Mouse (Mus musculus): ENCODE data around the gene Gm45021. TPM values are rescaled to one million over a fixed set of nuclear protein-coding genes. Genes with fewer than 3 reads are reported as not detected.
A peak's percentile ranks its signal among the peaks of the same experiment; 100 is the strongest.

The Gm45021 gene
- polyA plus RNA-seq, 1 experiment from 2014 or later = not detected

DNA sequence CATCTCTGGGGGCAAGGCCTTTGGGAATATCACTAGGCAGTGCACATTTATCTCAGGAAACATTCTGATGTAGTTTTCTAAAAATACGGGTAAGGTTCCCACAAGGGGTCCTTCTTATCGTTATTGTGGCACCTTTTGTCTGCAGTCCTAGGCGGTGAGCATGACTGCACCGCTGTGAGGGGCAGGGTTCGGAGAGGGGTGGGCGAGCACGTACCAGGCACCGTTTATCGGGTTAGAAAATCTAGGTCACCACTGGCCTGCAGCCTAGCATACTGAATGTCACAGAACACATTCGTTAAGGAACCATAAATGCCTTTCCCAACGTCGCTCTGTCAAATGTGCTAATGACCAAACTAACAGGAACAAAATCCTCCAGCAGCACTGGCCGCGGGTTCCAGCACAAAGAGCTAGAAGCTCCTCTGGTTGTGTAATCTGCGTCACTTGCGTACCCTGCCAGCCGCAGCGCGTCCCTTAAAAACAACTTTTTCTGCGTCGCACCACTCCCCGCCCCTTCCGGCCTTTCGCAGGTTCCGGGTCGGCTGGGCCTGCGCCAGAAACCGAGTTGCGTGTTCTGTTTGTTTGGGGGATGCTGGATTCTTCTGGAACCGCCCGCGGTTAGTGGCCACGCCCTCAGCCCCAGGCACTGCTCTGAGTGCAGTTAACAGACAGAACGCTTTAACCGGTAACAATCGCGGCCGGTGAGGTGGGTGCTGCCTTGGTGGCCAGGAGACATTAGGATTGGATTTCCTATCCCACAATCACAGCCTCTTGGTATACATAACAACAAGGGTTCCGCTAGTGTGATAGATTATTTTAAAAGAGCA is 34.9 kb upstream of the Gm45021 start, which contains the start of gene Lrrc61:
Gene Lrrc61, plus strand, starts transcription at position 517 of the 824 bp plus-strand sequence.
- peak; percentile 98 for DNase-seq (ENCODE audit: low spot score)
- Histone ChIP-seq H3K27me3 (ENCODE audit: control insufficient read depth, insufficient read depth, low read length) (no peaks in the 10 kb centered on the region), H3K36me3 (ENCODE audit: control insufficient read depth, insufficient read depth, low read length) (no peaks in the 10 kb centered on the region), H3K9me3 (ENCODE audit: control insufficient read depth, low read length) (no peaks in the 10 kb centered on the region), H3K9ac (ENCODE audit: low read length) (peak within 1 kb of the TSS; percentile 69), H3K4me1 (replicated peaks; ENCODE audit: control insufficient read depth, insufficient read depth) (no peaks in the 10 kb centered on the region), H3K4me3 (ENCODE audit: low read depth, low read length) (peak within 1 kb of the TSS; percentile 45), H3K27ac (replicated peaks) (peak within 1 kb of the TSS; percentile 91), H3K4me2 (replicated peaks; ENCODE audit: low read depth) (peak within 1 kb of the TSS; percentile 57)
- WGBS = under 1% methylated on average over 39 of the region's 39 CpGs
- TF ChIP-seq EP300 (optimal IDR thresholded peaks at IDR 0.05) = no peak
- no peak for TF ChIP-seq CTCF (IDR thresholded peaks at IDR 0.05; ENCODE audit: low read depth)
- peak; percentile 93 for ATAC-seq (ENCODE audit: low FRiP score, low TSS enrichment)

DNA sequence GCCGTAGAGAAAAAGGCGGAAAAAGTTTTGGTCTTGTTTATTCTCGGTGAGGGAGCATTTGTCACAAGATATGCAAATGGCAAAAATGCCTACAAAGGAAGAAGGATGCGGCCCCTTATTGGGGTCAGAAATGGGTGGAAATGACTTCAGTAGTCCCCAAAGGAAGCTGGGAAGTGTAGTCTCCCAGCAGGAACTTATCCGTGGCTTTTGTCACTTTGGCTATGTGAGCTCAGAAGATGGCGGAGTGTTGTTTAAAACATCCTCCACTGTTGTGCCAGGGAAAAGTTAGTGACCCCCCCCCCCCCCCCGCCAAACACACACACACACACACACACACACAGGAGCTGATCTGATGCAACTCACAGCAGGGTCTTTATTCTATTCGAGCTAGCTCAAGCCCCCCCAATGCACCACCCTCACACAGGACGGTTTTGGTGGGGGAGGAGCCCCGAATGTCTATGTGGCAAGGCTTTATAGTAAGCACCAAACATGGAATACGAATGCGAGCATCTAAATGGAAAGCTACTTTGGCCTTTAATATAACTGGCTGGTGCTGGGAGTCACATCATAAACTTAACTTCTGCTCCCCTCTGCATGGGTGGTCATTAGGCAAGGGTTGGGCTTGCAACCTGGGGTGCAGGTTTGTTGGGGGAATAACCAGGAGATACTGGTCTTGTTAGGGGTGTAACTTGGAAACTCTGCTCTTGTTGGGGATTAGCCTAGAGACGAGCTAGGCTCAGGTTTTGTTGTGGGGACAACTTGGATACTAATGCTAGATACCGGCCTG is 34.1 kb upstream of the Gm45021 start:
- Histone ChIP-seq H3K36me3 (ENCODE audit: control insufficient read depth, insufficient read depth, low read length) (no peaks in the 10 kb centered on the region), H3K9me3 (ENCODE audit: control insufficient read depth, low read length) (no peaks in the 10 kb centered on the region), H3K27me3 (ENCODE audit: control insufficient read depth, insufficient read depth, low read length) (no peaks in the 10 kb centered on the region), H3K9ac (ENCODE audit: low read length) (peak overlapping the region; percentile 69), H3K4me2 (replicated peaks; ENCODE audit: low read depth) (peak overlapping the region; percentile 57), H3K4me3 (ENCODE audit: low read depth, low read length) (peak overlapping the region; percentile 45), H3K27ac (replicated peaks) (peak overlapping the region; percentile 91), H3K4me1 (replicated peaks; ENCODE audit: control insufficient read depth, insufficient read depth) (no peaks in the 10 kb centered on the region)
- DNase-seq (ENCODE audit: low spot score) (peak; percentile 57), ATAC-seq (ENCODE audit: low FRiP score, low TSS enrichment) (peak; percentile 82)
- TF ChIP-seq EP300 (optimal IDR thresholded peaks at IDR 0.05) = no peak
- no peak for TF ChIP-seq CTCF (IDR thresholded peaks at IDR 0.05; ENCODE audit: low read depth)
- WGBS = 21% methylated on average over 13 of the region's 14 CpGs

DNA sequence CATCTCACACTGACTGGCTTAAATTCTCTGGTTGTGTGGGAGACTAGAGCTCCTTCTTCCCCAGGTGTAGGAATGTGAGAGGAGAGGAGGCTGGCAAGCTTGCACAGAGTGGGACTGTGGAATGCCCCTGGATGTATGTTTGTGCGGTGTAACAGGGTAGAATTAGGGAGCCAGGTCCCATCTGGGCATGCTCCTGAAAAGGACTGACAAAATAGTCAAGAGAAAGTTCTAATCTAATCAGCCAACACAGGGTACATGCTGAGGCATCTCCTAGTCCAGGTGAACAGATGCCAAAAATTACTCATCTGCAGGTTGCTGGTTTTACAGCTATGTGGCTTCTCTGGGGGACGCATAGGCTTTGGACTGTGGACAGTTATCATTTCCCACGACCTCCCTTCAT is 33.5 kb upstream of the Gm45021 start:
- ATAC-seq (ENCODE audit: low FRiP score, low TSS enrichment) = no peak
- no peaks in the 10 kb centered on the region for H3K9me3 ChIP-seq (ENCODE audit: control insufficient read depth, low read length)
- H3K4me1 ChIP-seq (replicated peaks; ENCODE audit: control insufficient read depth, insufficient read depth) = no peaks in the 10 kb centered on the region
- peak overlapping the region; percentile 91 for H3K27ac ChIP-seq (replicated peaks)
- H3K4me3 ChIP-seq (ENCODE audit: low read depth, low read length) = no peak overlapping the region
- no peak for DNase-seq (ENCODE audit: low spot score)
- no peak overlapping the region for H3K4me2 ChIP-seq (replicated peaks; ENCODE audit: low read depth)
- WGBS = 78% methylated on average over 3 of the region's 3 CpGs
- H3K27me3 ChIP-seq (ENCODE audit: control insufficient read depth, insufficient read depth, low read length) = no peaks in the 10 kb centered on the region
- H3K9ac ChIP-seq (ENCODE audit: low read length) = no peak overlapping the region
- H3K36me3 ChIP-seq (ENCODE audit: control insufficient read depth, insufficient read depth, low read length) = no peaks in the 10 kb centered on the region
- TF ChIP-seq EP300 (optimal IDR thresholded peaks at IDR 0.05) = no peak
- TF ChIP-seq CTCF (IDR thresholded peaks at IDR 0.05; ENCODE audit: low read depth) = no peak

GRCm38 (mm10) chr6:48565693-48566310 is 23.6 kb upstream of the Gm45021 start:
- H3K27ac ChIP-seq (replicated peaks) = no peak overlapping the region
- 66% methylated on average over 4 of the region's 4 CpGs for WGBS

GRCm38 (mm10) chr6:48566312-48566711 is 23.1 kb upstream of the Gm45021 start:
- no peak overlapping the region for H3K4me2 ChIP-seq (replicated peaks; ENCODE audit: low read depth)
- no peak overlapping the region for H3K4me3 ChIP-seq (ENCODE audit: low read depth, low read length)
- H3K9me3 ChIP-seq (ENCODE audit: control insufficient read depth, low read length) = no peaks in the 10 kb centered on the region
- no peak overlapping the region for H3K9ac ChIP-seq (ENCODE audit: low read length)
- DNase-seq (ENCODE audit: low spot score) (peak; percentile 50), ATAC-seq (ENCODE audit: low FRiP score, low TSS enrichment) (peak; percentile 39; the same call in 1 of the 2 replicates)
- H3K36me3 ChIP-seq (ENCODE audit: control insufficient read depth, insufficient read depth, low read length) = peaks cover 2% of the 10 kb centered on the region; the same call in 1 of the 2 replicates
- 20% methylated on average over 5 of the region's 5 CpGs for WGBS
- H3K27me3 ChIP-seq (ENCODE audit: control insufficient read depth, insufficient read depth, low read length) = no peaks in the 10 kb centered on the region
- TF ChIP-seq EP300 (optimal IDR thresholded peaks at IDR 0.05) = no peak
- no peak for TF ChIP-seq CTCF (IDR thresholded peaks at IDR 0.05; ENCODE audit: low read depth)
- H3K27ac ChIP-seq (replicated peaks) = no peak overlapping the region
- 0 out of 2 replicates have a peak, but pooled peaks cover 3% of the 10 kb centered on the region for H3K4me1 ChIP-seq (replicated peaks; ENCODE audit: control insufficient read depth, insufficient read depth)

More at GRCm38 (mm10) chr6:48565693-48566310, 23.6 kb upstream of the Gm45021 start:
- DNase-seq (ENCODE audit: low spot score) (no peak), ATAC-seq (ENCODE audit: low FRiP score, low TSS enrichment) (peak; percentile 17; the same call in 1 of the 2 replicates)
- Histone ChIP-seq H3K9me3 (ENCODE audit: control insufficient read depth, low read length) (no peaks in the 10 kb centered on the region), H3K27me3 (ENCODE audit: control insufficient read depth, insufficient read depth, low read length) (no peaks in the 10 kb centered on the region), H3K4me1 (replicated peaks; ENCODE audit: control insufficient read depth, insufficient read depth) (0 out of 2 replicates have a peak, but pooled peaks cover 3% of the 10 kb centered on the region), H3K4me3 (ENCODE audit: low read depth, low read length) (no peak overlapping the region), H3K4me2 (replicated peaks; ENCODE audit: low read depth) (no peak overlapping the region), H3K9ac (ENCODE audit: low read length) (no peak overlapping the region), H3K36me3 (ENCODE audit: control insufficient read depth, insufficient read depth, low read length) (peaks cover 2% of the 10 kb centered on the region; the same call in 1 of the 2 replicates)
- TF ChIP-seq EP300 (optimal IDR thresholded peaks at IDR 0.05) (no peak), CTCF (IDR thresholded peaks at IDR 0.05; ENCODE audit: low read depth) (no peak)

Measured in stomach, postnatal 0 days (tissue).